Mouse (Mus musculus): ENCODE data around the gene Zfyve9. TPM values are rescaled to one million over a fixed set of nuclear protein-coding genes. Genes with fewer than 3 reads are reported as not detected.

The Zfyve9 gene
- polyA plus RNA-seq, 1 experiment from 2014 or later, result 4.0 TPM

- Histone ChIP-seq H3K36me3 (ENCODE audit: control insufficient read depth, insufficient read depth, low read length) (no peaks in the 10 kb centered on the region), H3K4me1 (ENCODE audit: control insufficient read depth in 2 of 2, insufficient read depth in 2 of 2, low read length in 2 of 2) (peaks cover 0 to 7% of the 10 kb centered on the region in 2 experiments; a peak in 2 of 4 replicates), H3K9ac (ENCODE audit: low read length) (no peak overlapping the region), H3K27me3 (ENCODE audit: control insufficient read depth, insufficient read depth, low read length) (no peaks in the 10 kb centered on the region), H3K9me3 (ENCODE audit: control insufficient read depth, low read length) (no peaks in the 10 kb centered on the region), H3K4me3 (ENCODE audit: control insufficient read depth in 1 of 2, insufficient read depth in 1 of 2, low read depth in 1 of 2, low read length in 2 of 2) (no peak overlapping the region), H3K27ac (replicated peaks in 1 of 2; ENCODE audit: control insufficient read depth in 1 of 2, insufficient read depth in 1 of 2, low read depth in 2 of 2, low read length in 2 of 2) (no peak overlapping the region), H3K4me2 (ENCODE audit: low read length) (no peak overlapping the region)
- no peak for ATAC-seq (ENCODE audit: insufficient number of reproducible peaks, insufficient read depth, low FRiP score, low read depth)
- WGBS, result 49% methylated on average over 2 of the region's 2 CpGs
Observed at GRCm38 (mm10) chr4:108798083-108798830, 17.7 kb upstream of the Zfyve9 start.

- no peaks in the 10 kb centered on the region for H3K27me3 ChIP-seq (ENCODE audit: control insufficient read depth, insufficient read depth, low read length)
- no peaks in the 10 kb centered on the region for H3K9me3 ChIP-seq (ENCODE audit: control insufficient read depth, low read length)
- no peak for ATAC-seq (ENCODE audit: insufficient number of reproducible peaks, insufficient read depth, low FRiP score, low read depth)
- no peak overlapping the region for H3K9ac ChIP-seq (ENCODE audit: low read length)
- no peak overlapping the region for H3K4me2 ChIP-seq (ENCODE audit: low read length)
- peaks cover 0 to 4% of the 10 kb centered on the region in 2 experiments; a peak in 2 of 4 replicates for H3K4me1 ChIP-seq (ENCODE audit: control insufficient read depth in 2 of 2, insufficient read depth in 2 of 2, low read length in 2 of 2)
- no peak overlapping the region for H3K27ac ChIP-seq (replicated peaks in 1 of 2; ENCODE audit: control insufficient read depth in 1 of 2, insufficient read depth in 1 of 2, low read depth in 2 of 2, low read length in 2 of 2)
- 25% methylated on average over 4 of the region's 4 CpGs for WGBS
- H3K4me3 ChIP-seq (ENCODE audit: control insufficient read depth in 1 of 2, insufficient read depth in 1 of 2, low read depth in 1 of 2, low read length in 2 of 2), result no peak overlapping the region
- H3K36me3 ChIP-seq (ENCODE audit: control insufficient read depth, insufficient read depth, low read length), result no peaks in the 10 kb centered on the region
Observed at GRCm38 (mm10) chr4:108796701-108797100, 16.1 kb upstream of the Zfyve9 start.

GRCm38 (mm10) chr4:108793941-108794340 lies 13.3 kb upstream of the Zfyve9 start:
- no peak for ATAC-seq (ENCODE audit: insufficient number of reproducible peaks, insufficient read depth, low FRiP score, low read depth)
- Histone ChIP-seq H3K4me1 (ENCODE audit: control insufficient read depth in 2 of 2, insufficient read depth in 2 of 2, low read length in 2 of 2) (peaks cover 0 to 4% of the 10 kb centered on the region in 2 experiments; a peak in 2 of 4 replicates), H3K9me3 (ENCODE audit: control insufficient read depth, low read length) (no peaks in the 10 kb centered on the region), H3K27ac (replicated peaks in 1 of 2; ENCODE audit: control insufficient read depth in 1 of 2, insufficient read depth in 1 of 2, low read depth in 2 of 2, low read length in 2 of 2) (no peak overlapping the region), H3K4me2 (ENCODE audit: low read length) (no peak overlapping the region), H3K27me3 (ENCODE audit: control insufficient read depth, insufficient read depth, low read length) (no peaks in the 10 kb centered on the region), H3K9ac (ENCODE audit: low read length) (no peak overlapping the region), H3K36me3 (ENCODE audit: control insufficient read depth, insufficient read depth, low read length) (no peaks in the 10 kb centered on the region), H3K4me3 (ENCODE audit: control insufficient read depth in 1 of 2, insufficient read depth in 1 of 2, low read depth in 1 of 2, low read length in 2 of 2) (no peak overlapping the region)
- WGBS, result 57% methylated on average over 1 of the region's 1 CpGs

GRCm38 (mm10) chr4:108790507-108790906 lies 9.9 kb upstream of the Zfyve9 start:
- H3K36me3 ChIP-seq (ENCODE audit: control insufficient read depth, insufficient read depth, low read length), result no peaks in the 10 kb centered on the region
- ATAC-seq (ENCODE audit: insufficient number of reproducible peaks, insufficient read depth, low FRiP score, low read depth), result no peak
- no peak overlapping the region for H3K4me2 ChIP-seq (ENCODE audit: low read length)
- H3K27me3 ChIP-seq (ENCODE audit: control insufficient read depth, insufficient read depth, low read length), result no peaks in the 10 kb centered on the region
- no peaks in the 10 kb centered on the region for H3K4me1 ChIP-seq (ENCODE audit: control insufficient read depth in 2 of 2, insufficient read depth in 2 of 2, low read length in 2 of 2)
- H3K27ac ChIP-seq (replicated peaks in 1 of 2; ENCODE audit: control insufficient read depth in 1 of 2, insufficient read depth in 1 of 2, low read depth in 2 of 2, low read length in 2 of 2), result no peak overlapping the region
- no peak overlapping the region for H3K4me3 ChIP-seq (ENCODE audit: control insufficient read depth in 1 of 2, insufficient read depth in 1 of 2, low read depth in 1 of 2, low read length in 2 of 2)
- no peak overlapping the region for H3K9ac ChIP-seq (ENCODE audit: low read length)
- 75% methylated on average over 1 of the region's 1 CpGs for WGBS
- H3K9me3 ChIP-seq (ENCODE audit: control insufficient read depth, low read length), result no peaks in the 10 kb centered on the region

GRCm38 (mm10) chr4:108789258-108789936 lies 8.8 kb upstream of the Zfyve9 start:
- H3K27me3 ChIP-seq (ENCODE audit: control insufficient read depth, insufficient read depth, low read length), result no peaks in the 10 kb centered on the region
- H3K4me1 ChIP-seq (ENCODE audit: control insufficient read depth in 2 of 2, insufficient read depth in 2 of 2, low read length in 2 of 2), result no peaks in the 10 kb centered on the region
- WGBS, result 57% methylated on average over 6 of the region's 6 CpGs
- H3K36me3 ChIP-seq (ENCODE audit: control insufficient read depth, insufficient read depth, low read length), result no peaks in the 10 kb centered on the region
- H3K9me3 ChIP-seq (ENCODE audit: control insufficient read depth, low read length), result no peaks in the 10 kb centered on the region
- no peak overlapping the region for H3K9ac ChIP-seq (ENCODE audit: low read length)
- H3K27ac ChIP-seq (replicated peaks in 1 of 2; ENCODE audit: control insufficient read depth in 1 of 2, insufficient read depth in 1 of 2, low read depth in 2 of 2, low read length in 2 of 2), result no peak overlapping the region
- no peak overlapping the region for H3K4me3 ChIP-seq (ENCODE audit: control insufficient read depth in 1 of 2, insufficient read depth in 1 of 2, low read depth in 1 of 2, low read length in 2 of 2)
- no peak overlapping the region for H3K4me2 ChIP-seq (ENCODE audit: low read length)
- ATAC-seq (ENCODE audit: insufficient number of reproducible peaks, insufficient read depth, low FRiP score, low read depth), result no peak

GRCm38 (mm10) chr4:108782421-108783085 lies 2.0 kb upstream of the Zfyve9 start:
- Histone ChIP-seq H3K4me1 (ENCODE audit: control insufficient read depth in 2 of 2, insufficient read depth in 2 of 2, low read length in 2 of 2) (peaks cover 2 to 3% of the 10 kb centered on the region in 2 experiments; a peak in 2 of 4 replicates), H3K4me2 (ENCODE audit: low read length) (no peak overlapping the region), H3K27me3 (ENCODE audit: control insufficient read depth, insufficient read depth, low read length) (no peaks in the 10 kb centered on the region), H3K36me3 (ENCODE audit: control insufficient read depth, insufficient read depth, low read length) (no peaks in the 10 kb centered on the region), H3K27ac (replicated peaks in 1 of 2; ENCODE audit: control insufficient read depth in 1 of 2, insufficient read depth in 1 of 2, low read depth in 2 of 2, low read length in 2 of 2) (no peak overlapping the region), H3K9me3 (ENCODE audit: control insufficient read depth, low read length) (no peaks in the 10 kb centered on the region), H3K4me3 (ENCODE audit: control insufficient read depth in 1 of 2, insufficient read depth in 1 of 2, low read depth in 1 of 2, low read length in 2 of 2) (no peak overlapping the region), H3K9ac (ENCODE audit: low read length) (no peak overlapping the region)
- no peak for ATAC-seq (ENCODE audit: insufficient number of reproducible peaks, insufficient read depth, low FRiP score, low read depth)
- WGBS, result 25% methylated on average over 8 of the region's 8 CpGs

- H3K4me3 ChIP-seq (ENCODE audit: control insufficient read depth in 1 of 2, insufficient read depth in 1 of 2, low read depth in 1 of 2, low read length in 2 of 2), result no peak overlapping the region
Observed at GRCm38 (mm10) chr4:108781596-108781995, 998 bp upstream of the Zfyve9 start.

More at GRCm38 (mm10) chr4:108781596-108781995, 998 bp upstream of the Zfyve9 start:
- peak overlapping the region; percentile 90 for H3K4me2 ChIP-seq (ENCODE audit: low read length)
- no peak overlapping the region for H3K9ac ChIP-seq (ENCODE audit: low read length)
- WGBS, result 67% methylated on average over 3 of the region's 3 CpGs
- no peaks in the 10 kb centered on the region for H3K27me3 ChIP-seq (ENCODE audit: control insufficient read depth, insufficient read depth, low read length)
- H3K27ac ChIP-seq (replicated peaks in 1 of 2; ENCODE audit: control insufficient read depth in 1 of 2, insufficient read depth in 1 of 2, low read depth in 2 of 2, low read length in 2 of 2), result no peak overlapping the region
- peaks cover 2 to 3% of the 10 kb centered on the region in 2 experiments; a peak in 2 of 4 replicates for H3K4me1 ChIP-seq (ENCODE audit: control insufficient read depth in 2 of 2, insufficient read depth in 2 of 2, low read length in 2 of 2)
- H3K36me3 ChIP-seq (ENCODE audit: control insufficient read depth, insufficient read depth, low read length), result no peaks in the 10 kb centered on the region
- ATAC-seq (ENCODE audit: insufficient number of reproducible peaks, insufficient read depth, low FRiP score, low read depth), result no peak
- no peaks in the 10 kb centered on the region for H3K9me3 ChIP-seq (ENCODE audit: control insufficient read depth, low read length)
